Mouse (Mus musculus): ENCODE measurements at regions not wholly inside any gene's neighbourhood (a gene's known extent, or its start where the extent isn't known, plus 50 kb on each side); places are given as distances from the start of the nearest gene placed in this dataset.

DNA sequence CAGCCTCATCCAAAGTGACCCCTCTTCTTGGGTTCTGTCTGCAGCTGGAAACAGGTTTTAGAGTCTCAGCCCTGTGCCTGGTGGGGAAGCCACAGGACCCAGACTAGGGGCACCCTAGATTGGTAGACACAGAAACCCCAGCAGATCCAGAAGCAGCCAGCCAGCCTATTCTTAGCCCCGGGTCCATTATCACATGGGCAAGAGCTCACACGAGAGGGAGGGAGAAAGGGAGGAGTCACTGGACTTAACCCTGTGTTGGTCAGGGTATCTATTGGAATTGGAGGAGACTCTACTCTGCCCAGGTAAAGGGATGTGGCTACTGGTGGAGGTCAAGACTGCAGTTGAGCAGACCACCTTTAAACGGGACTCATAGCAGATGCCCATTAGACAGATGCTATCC lies 101.5 kb upstream of the Unc5b start:
- H3K4me3 ChIP-seq (ENCODE audit: low read length): no peak overlapping the region
- no peaks in the 10 kb centered on the region for H3K36me3 ChIP-seq (ENCODE audit: control insufficient read depth, insufficient read depth, low read length)
- WGBS: 31% methylated on average over 3 of the region's 3 CpGs
- H3K4me1 ChIP-seq (ENCODE audit: control insufficient read depth, insufficient read depth, low read length): peaks cover 33% of the 10 kb centered on the region
- no peak for ATAC-seq (ENCODE audit: low FRiP score, low TSS enrichment)
- H3K9me3 ChIP-seq (ENCODE audit: control insufficient read depth, low read length): no peaks in the 10 kb centered on the region
- H3K4me2 ChIP-seq (replicated peaks; ENCODE audit: low read depth, low read length): no peak overlapping the region
- 0 out of 2 replicates have a peak, but pooled peaks cover 4% of the 10 kb centered on the region for H3K27me3 ChIP-seq (ENCODE audit: control insufficient read depth, insufficient read depth, low read length)
- no peak overlapping the region for H3K9ac ChIP-seq (ENCODE audit: low read depth, low read length)
- H3K27ac ChIP-seq (ENCODE audit: low read depth, low read length): 0 out of 2 replicates have a peak overlapping the region, but pooled peaks have one; percentile 82

DNA sequence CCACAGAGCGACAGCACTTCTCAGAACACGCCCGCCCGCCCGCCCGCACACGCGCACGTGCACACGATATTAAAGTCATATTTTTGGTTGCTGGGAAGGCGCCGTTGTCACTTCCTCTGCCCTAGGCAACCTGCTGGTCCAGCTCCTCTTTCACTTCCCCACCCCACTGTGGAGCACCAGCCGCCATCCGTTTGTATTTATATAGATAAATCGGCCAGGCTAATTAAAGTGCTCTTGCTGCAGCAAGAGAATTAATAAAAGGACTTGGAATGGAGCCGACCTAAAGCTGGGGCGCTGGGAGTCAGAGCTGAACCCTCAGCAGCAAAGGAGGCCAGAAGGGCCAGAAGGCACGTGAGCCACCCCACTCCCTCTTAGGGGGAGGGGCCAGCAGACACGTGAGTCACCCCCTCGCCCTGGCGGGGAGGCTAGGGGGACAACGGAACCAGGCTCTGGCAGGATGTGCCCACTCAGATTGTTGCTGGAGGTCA lies 100.6 kb upstream of the Unc5b start:
- 59% methylated on average over 22 of the region's 22 CpGs for WGBS
- Histone ChIP-seq H3K4me3 (ENCODE audit: low read length) (no peak overlapping the region), H3K36me3 (ENCODE audit: control insufficient read depth, insufficient read depth, low read length) (no peaks in the 10 kb centered on the region), H3K4me1 (ENCODE audit: control insufficient read depth, insufficient read depth, low read length) (peaks cover 28% of the 10 kb centered on the region), H3K9ac (ENCODE audit: low read depth, low read length) (no peak overlapping the region), H3K27ac (ENCODE audit: low read depth, low read length) (no peak overlapping the region), H3K4me2 (replicated peaks; ENCODE audit: low read depth, low read length) (no peak overlapping the region), H3K9me3 (ENCODE audit: control insufficient read depth, low read length) (no peaks in the 10 kb centered on the region), H3K27me3 (ENCODE audit: control insufficient read depth, insufficient read depth, low read length) (0 out of 2 replicates have a peak, but pooled peaks cover 4% of the 10 kb centered on the region)
- ATAC-seq (ENCODE audit: low FRiP score, low TSS enrichment): no peak

DNA sequence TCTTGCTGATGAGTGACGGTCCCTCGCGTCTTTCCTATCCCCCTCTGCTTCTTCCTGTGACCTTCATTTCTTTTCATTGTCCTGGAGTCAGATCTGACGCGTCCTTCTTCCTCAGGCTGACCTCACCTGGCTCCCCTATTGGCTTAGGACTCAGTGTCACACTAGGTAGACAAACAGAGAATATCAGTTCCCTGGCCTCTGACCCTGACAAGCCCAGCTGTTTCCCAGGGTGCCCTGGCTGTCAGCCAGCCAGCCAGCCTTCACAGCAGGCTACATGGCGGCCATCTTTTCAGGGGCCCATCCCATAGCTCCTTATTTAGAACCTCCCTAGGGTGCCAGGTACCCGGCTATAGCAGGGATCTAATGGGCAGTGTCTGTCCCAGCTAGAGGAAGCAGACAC lies 97.3 kb upstream of the Unc5b start:
- Histone ChIP-seq H3K27ac (ENCODE audit: low read depth, low read length) (no peak overlapping the region), H3K9ac (ENCODE audit: low read depth, low read length) (no peak overlapping the region), H3K9me3 (ENCODE audit: control insufficient read depth, low read length) (no peaks in the 10 kb centered on the region), H3K36me3 (ENCODE audit: control insufficient read depth, insufficient read depth, low read length) (no peaks in the 10 kb centered on the region), H3K4me3 (ENCODE audit: low read length) (no peak overlapping the region), H3K27me3 (ENCODE audit: control insufficient read depth, insufficient read depth, low read length) (no peaks in the 10 kb centered on the region), H3K4me1 (ENCODE audit: control insufficient read depth, insufficient read depth, low read length) (peaks cover 13% of the 10 kb centered on the region; the same call in 1 of the 2 replicates), H3K4me2 (replicated peaks; ENCODE audit: low read depth, low read length) (no peak overlapping the region)
- WGBS: 55% methylated on average over 7 of the region's 7 CpGs
- ATAC-seq (ENCODE audit: low FRiP score, low TSS enrichment): no peak

DNA sequence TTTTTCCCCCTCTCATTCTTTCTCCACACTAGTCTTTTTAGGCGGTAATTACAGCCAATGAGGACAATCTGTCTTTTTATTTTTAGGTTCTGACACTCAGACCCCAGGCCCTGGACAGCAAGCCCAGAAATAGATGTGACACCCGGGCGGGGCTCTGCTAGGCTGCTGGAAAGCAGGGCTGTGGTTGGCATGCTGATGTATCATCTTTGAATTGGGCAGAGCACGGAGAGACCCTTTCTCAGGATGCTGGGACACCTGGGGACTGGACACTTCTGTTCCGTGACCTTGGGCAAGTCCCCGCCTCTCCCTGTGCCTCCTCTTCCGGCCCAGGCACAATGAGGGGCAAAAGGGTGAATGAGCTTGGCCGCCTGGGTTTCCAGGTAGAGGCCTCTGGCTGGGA lies 96.8 kb upstream of the Unc5b start:
- WGBS: 69% methylated on average over 8 of the region's 8 CpGs
- H3K36me3 ChIP-seq (ENCODE audit: control insufficient read depth, insufficient read depth, low read length): no peaks in the 10 kb centered on the region
- H3K27ac ChIP-seq (ENCODE audit: low read depth, low read length): no peak overlapping the region
- H3K4me2 ChIP-seq (replicated peaks; ENCODE audit: low read depth, low read length): no peak overlapping the region
- H3K4me1 ChIP-seq (ENCODE audit: control insufficient read depth, insufficient read depth, low read length): peaks cover 13% of the 10 kb centered on the region; the same call in 1 of the 2 replicates
- no peak overlapping the region for H3K4me3 ChIP-seq (ENCODE audit: low read length)
- no peaks in the 10 kb centered on the region for H3K9me3 ChIP-seq (ENCODE audit: control insufficient read depth, low read length)
- no peak for ATAC-seq (ENCODE audit: low FRiP score, low TSS enrichment)
- no peak overlapping the region for H3K9ac ChIP-seq (ENCODE audit: low read depth, low read length)
- no peaks in the 10 kb centered on the region for H3K27me3 ChIP-seq (ENCODE audit: control insufficient read depth, insufficient read depth, low read length)

DNA sequence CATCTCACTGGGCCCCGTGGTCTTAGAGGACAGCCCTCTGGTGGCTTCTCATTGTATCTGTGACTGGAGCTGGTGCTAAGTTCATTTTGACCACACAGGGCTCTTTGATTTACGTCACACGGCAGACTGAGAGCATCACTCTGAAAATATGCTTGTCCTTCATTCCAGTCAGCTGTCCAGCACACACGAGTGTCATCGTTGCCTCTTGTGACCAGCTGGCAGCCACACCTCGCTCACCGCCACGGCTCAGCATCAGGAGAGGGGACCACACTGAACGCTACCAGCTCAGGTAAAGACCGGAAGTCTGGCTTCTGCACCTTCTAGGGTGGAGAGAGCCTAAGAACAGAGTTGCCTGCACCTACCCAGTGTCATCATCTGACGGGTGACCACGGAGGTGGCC lies 95.3 kb upstream of the Unc5b start:
- Histone ChIP-seq H3K4me3 (ENCODE audit: low read length) (no peak overlapping the region), H3K27me3 (ENCODE audit: control insufficient read depth, insufficient read depth, low read length) (no peaks in the 10 kb centered on the region), H3K9ac (ENCODE audit: low read depth, low read length) (no peak overlapping the region), H3K27ac (ENCODE audit: low read depth, low read length) (no peak overlapping the region), H3K4me1 (ENCODE audit: control insufficient read depth, insufficient read depth, low read length) (0 out of 2 replicates have a peak, but pooled peaks cover 3% of the 10 kb centered on the region), H3K9me3 (ENCODE audit: control insufficient read depth, low read length) (no peaks in the 10 kb centered on the region), H3K36me3 (ENCODE audit: control insufficient read depth, insufficient read depth, low read length) (no peaks in the 10 kb centered on the region), H3K4me2 (replicated peaks; ENCODE audit: low read depth, low read length) (no peak overlapping the region)
- ATAC-seq (ENCODE audit: low FRiP score, low TSS enrichment): no peak
- 79% methylated on average over 12 of the region's 12 CpGs for WGBS

DNA sequence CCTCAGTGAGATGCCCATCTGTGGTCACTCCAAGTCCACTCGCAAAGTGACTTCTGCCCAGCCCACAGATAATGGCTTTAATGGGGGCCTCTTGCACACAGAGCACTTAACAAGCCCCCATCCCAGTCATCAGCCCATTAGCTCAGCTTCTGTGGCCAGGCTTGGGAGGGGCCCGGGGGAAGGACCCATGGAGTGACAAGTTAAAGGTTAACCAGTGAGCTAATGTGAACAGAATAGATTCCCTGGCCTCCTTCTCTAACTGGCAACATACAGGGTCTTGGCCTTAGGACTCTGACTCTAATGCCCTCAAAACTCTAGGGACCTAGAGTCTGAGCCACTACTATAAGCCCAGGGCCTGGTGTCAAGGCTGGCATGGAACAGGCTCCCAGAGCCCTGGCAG lies 94.3 kb upstream of the Unc5b start:
- Histone ChIP-seq H3K27ac (ENCODE audit: low read depth, low read length) (no peak overlapping the region), H3K36me3 (ENCODE audit: control insufficient read depth, insufficient read depth, low read length) (no peaks in the 10 kb centered on the region), H3K9ac (ENCODE audit: low read depth, low read length) (no peak overlapping the region), H3K4me2 (replicated peaks; ENCODE audit: low read depth, low read length) (no peak overlapping the region), H3K4me3 (ENCODE audit: low read length) (no peak overlapping the region), H3K4me1 (ENCODE audit: control insufficient read depth, insufficient read depth, low read length) (0 out of 2 replicates have a peak, but pooled peaks cover 3% of the 10 kb centered on the region), H3K9me3 (ENCODE audit: control insufficient read depth, low read length) (no peaks in the 10 kb centered on the region), H3K27me3 (ENCODE audit: control insufficient read depth, insufficient read depth, low read length) (no peaks in the 10 kb centered on the region)
- 41% methylated on average over 2 of the region's 2 CpGs for WGBS
- ATAC-seq (ENCODE audit: low FRiP score, low TSS enrichment): no peak

DNA sequence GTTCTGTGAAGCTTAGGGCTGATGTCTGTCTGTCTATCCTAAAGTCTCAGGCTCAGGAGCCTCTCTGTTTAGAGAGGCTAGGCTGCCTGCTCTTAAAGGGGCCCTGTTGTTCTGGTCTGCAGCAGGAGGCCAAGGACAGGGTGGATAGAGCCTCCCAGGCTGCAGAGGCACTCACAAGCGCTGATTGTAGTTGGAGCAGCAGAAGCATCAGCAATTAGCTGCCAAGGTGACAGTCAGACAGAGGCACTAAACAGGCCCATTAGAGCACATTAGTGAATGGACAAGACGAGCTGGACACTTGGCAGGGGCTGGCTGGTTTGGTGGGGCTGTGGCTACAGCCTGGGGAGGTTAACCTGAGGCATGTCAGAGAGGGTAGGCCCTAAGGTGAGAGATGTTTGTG lies 93.8 kb upstream of the Unc5b start:
- Histone ChIP-seq H3K4me2 (replicated peaks; ENCODE audit: low read depth, low read length) (no peak overlapping the region), H3K27me3 (ENCODE audit: control insufficient read depth, insufficient read depth, low read length) (no peaks in the 10 kb centered on the region), H3K4me1 (ENCODE audit: control insufficient read depth, insufficient read depth, low read length) (0 out of 2 replicates have a peak, but pooled peaks cover 3% of the 10 kb centered on the region), H3K36me3 (ENCODE audit: control insufficient read depth, insufficient read depth, low read length) (no peaks in the 10 kb centered on the region), H3K4me3 (ENCODE audit: low read length) (no peak overlapping the region), H3K9me3 (ENCODE audit: control insufficient read depth, low read length) (no peaks in the 10 kb centered on the region), H3K9ac (ENCODE audit: low read depth, low read length) (no peak overlapping the region), H3K27ac (ENCODE audit: low read depth, low read length) (no peak overlapping the region)
- 43% methylated on average over 2 of the region's 2 CpGs for WGBS
- no peak for ATAC-seq (ENCODE audit: low FRiP score, low TSS enrichment)

DNA sequence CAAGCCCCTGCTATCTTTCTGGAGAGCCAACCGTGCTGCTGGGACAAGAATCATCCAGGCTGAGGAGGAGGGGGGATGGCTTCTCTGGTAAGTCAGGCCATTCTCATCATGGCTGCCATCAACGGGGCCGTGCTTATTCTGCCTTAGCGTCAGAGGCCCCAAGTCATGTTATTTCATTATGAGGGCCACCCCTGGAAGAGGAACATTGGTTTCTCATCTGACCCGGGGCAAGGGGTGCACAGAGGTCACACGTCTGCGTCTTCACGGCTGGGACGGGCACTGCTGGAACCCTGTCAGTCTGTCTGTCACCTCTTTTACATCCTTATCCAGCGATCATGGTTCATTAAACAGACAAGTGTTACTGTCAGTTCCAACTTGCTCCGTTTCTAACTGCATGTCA lies 92.4 kb upstream of the Unc5b start:
- Histone ChIP-seq H3K4me2 (replicated peaks; ENCODE audit: low read depth, low read length) (no peak overlapping the region), H3K9me3 (ENCODE audit: control insufficient read depth, low read length) (no peaks in the 10 kb centered on the region), H3K27ac (ENCODE audit: low read depth, low read length) (no peak overlapping the region), H3K36me3 (ENCODE audit: control insufficient read depth, insufficient read depth, low read length) (no peaks in the 10 kb centered on the region), H3K4me3 (ENCODE audit: low read length) (no peak overlapping the region), H3K27me3 (ENCODE audit: control insufficient read depth, insufficient read depth, low read length) (no peaks in the 10 kb centered on the region), H3K9ac (ENCODE audit: low read depth, low read length) (no peak overlapping the region), H3K4me1 (ENCODE audit: control insufficient read depth, insufficient read depth, low read length) (0 out of 2 replicates have a peak, but pooled peaks cover 3% of the 10 kb centered on the region)
- WGBS: 47% methylated on average over 11 of the region's 11 CpGs
- no peak for ATAC-seq (ENCODE audit: low FRiP score, low TSS enrichment)

DNA sequence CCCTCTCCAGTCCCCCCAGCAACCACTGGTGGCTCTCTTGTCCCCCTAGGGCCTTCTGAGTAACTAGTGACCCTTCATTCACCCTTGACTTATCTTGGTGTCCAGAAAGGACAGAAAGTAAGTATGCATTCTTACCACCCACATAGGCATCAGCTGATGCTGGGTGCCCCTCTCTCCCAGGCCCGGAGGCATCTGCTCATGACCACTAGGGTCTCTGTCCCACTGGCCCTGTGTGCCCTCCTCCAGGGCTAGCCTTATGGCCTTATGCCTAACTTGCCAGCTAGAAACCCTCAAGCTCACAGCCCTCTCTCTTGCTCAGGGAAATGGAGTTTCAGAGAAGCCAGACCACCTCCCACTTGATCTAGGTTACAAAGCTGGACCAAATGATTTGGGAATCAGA lies 89.2 kb upstream of the Unc5b start:
- Histone ChIP-seq H3K4me3 (ENCODE audit: low read length) (no peak overlapping the region), H3K27ac (ENCODE audit: low read depth, low read length) (no peak overlapping the region), H3K27me3 (ENCODE audit: control insufficient read depth, insufficient read depth, low read length) (no peaks in the 10 kb centered on the region), H3K9me3 (ENCODE audit: control insufficient read depth, low read length) (no peaks in the 10 kb centered on the region), H3K4me2 (replicated peaks; ENCODE audit: low read depth, low read length) (no peak overlapping the region), H3K9ac (ENCODE audit: low read depth, low read length) (no peak overlapping the region), H3K4me1 (ENCODE audit: control insufficient read depth, insufficient read depth, low read length) (no peaks in the 10 kb centered on the region), H3K36me3 (ENCODE audit: control insufficient read depth, insufficient read depth, low read length) (no peaks in the 10 kb centered on the region)
- no peak for ATAC-seq (ENCODE audit: low FRiP score, low TSS enrichment)
- WGBS: 86% methylated on average over 1 of the region's 1 CpGs
